Mouse (Mus musculus): ENCODE measurements around the gene Hilpda. TPM values are rescaled to one million over a fixed set of nuclear protein-coding genes. Genes with fewer than 3 reads are reported as not detected.

The Hilpda gene
- polyA plus RNA-seq, 1 experiment from 2014 or later, result 22.0 TPM

DNA sequence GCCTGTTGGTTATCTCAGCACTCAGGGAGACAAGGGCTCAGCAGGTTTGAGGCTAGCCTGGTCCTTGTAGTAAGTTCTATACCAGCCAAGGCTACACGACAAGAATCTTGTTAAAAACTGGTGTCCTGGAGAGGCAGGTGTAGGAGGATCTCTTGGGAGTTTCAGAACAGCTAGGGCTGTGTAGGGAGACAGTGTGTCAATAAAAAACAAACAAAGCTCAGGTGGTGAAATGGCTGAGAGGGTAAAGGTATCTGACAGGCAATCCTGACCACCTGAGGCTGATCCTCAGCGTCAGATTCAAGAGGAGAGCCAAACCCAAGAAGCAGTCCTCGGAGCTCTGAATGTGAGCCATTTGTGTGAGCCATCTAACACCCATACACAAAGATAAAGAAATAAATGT is 26.1 kb upstream of the Hilpda start:
- no peaks in the 10 kb centered on the region for H3K4me1 ChIP-seq (replicated peaks)
- no peaks in the 10 kb centered on the region for H3K9me3 ChIP-seq (replicated peaks)
- H3K4me3 ChIP-seq, result no peak overlapping the region
- H3K27me3 ChIP-seq, result 0 out of 2 replicates have a peak, but pooled peaks cover 3% of the 10 kb centered on the region
- no peak overlapping the region for H3K4me2 ChIP-seq
- no peak overlapping the region for H3K27ac ChIP-seq
- no peak overlapping the region for H3K9ac ChIP-seq
- 59% methylated on average over 3 of the region's 3 CpGs for WGBS
- no peak for ATAC-seq (replicated peaks; ENCODE audit: insufficient number of reproducible peaks, insufficient read depth, low FRiP score, low read depth)
- H3K36me3 ChIP-seq, result no peaks in the 10 kb centered on the region

DNA sequence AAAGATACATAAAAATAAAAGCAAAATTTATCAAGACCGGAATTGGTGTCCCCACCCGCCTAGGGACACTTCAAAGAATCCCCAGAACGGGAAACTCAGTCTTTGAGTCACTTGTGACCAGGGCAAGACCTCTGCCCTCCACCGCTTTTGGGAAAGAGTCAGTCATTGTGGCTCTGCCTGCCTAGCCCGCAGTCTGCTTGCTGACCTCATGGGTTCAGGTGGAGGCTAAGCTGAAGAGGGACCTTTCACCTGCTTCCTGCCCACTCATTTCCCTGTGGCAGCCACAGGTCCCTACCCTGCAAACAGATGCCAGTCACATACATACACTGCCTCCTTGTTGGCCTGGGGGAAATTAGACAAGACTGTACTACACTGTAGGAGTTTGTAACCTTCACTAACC is 25.7 kb upstream of the Hilpda start:
- WGBS, result 60% methylated on average over 5 of the region's 5 CpGs
- no peak overlapping the region for H3K9ac ChIP-seq
- no peak overlapping the region for H3K4me3 ChIP-seq
- no peaks in the 10 kb centered on the region for H3K4me1 ChIP-seq (replicated peaks)
- no peaks in the 10 kb centered on the region for H3K36me3 ChIP-seq
- no peak for ATAC-seq (replicated peaks; ENCODE audit: insufficient number of reproducible peaks, insufficient read depth, low FRiP score, low read depth)
- H3K27me3 ChIP-seq, result 0 out of 2 replicates have a peak, but pooled peaks cover 3% of the 10 kb centered on the region
- H3K9me3 ChIP-seq (replicated peaks), result no peaks in the 10 kb centered on the region
- no peak overlapping the region for H3K4me2 ChIP-seq
- no peak overlapping the region for H3K27ac ChIP-seq

DNA sequence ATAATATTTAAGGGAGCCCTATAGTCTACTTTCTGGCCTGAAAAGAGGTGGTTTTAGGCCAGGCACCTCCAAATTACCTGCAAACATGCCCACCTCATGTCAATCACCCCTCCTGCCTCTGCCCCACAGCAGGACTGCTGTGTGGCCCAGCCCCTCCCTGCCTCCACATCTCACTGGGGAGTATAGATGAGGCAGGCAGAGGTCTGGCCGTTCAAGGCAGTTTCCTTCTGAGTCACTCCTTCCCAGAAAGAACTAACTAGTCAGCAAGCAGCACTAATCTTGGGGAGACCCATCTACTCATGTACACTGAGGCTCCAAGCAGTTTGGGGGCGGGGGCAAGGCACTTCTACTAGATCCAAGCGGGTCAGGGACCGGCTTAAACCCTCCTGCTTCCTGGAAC is 25.2 kb upstream of the Hilpda start:
- H3K9me3 ChIP-seq (replicated peaks), result no peaks in the 10 kb centered on the region
- H3K4me1 ChIP-seq (replicated peaks), result no peaks in the 10 kb centered on the region
- H3K27ac ChIP-seq, result no peak overlapping the region
- H3K9ac ChIP-seq, result no peak overlapping the region
- ATAC-seq (replicated peaks; ENCODE audit: insufficient number of reproducible peaks, insufficient read depth, low FRiP score, low read depth), result no peak
- 0 out of 2 replicates have a peak, but pooled peaks cover 3% of the 10 kb centered on the region for H3K27me3 ChIP-seq
- WGBS, result 54% methylated on average over 4 of the region's 4 CpGs
- H3K4me3 ChIP-seq, result no peak overlapping the region
- no peak overlapping the region for H3K4me2 ChIP-seq
- H3K36me3 ChIP-seq, result no peaks in the 10 kb centered on the region

DNA sequence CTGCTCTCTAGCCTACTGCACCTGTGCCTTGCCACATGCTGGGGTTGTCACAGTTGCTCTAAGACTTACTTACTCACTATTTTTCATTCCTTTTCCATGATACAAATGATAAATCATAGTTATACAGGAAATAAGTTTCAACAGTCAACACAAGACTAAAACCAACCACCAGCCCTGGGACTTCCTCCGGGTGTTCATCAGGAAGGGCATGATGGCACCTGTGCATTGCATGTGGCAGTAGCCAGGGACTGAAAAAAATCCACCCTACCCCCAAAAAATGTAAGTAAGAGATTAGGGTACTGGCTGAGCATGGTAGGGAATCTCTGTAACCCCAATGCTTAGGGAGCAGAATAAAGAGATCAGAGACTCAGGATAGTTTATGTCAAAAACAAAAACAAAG is 12.9 kb upstream of the Hilpda start:
- Histone ChIP-seq H3K4me1 (replicated peaks) (no peaks in the 10 kb centered on the region), H3K9me3 (replicated peaks) (no peaks in the 10 kb centered on the region), H3K4me3 (no peak overlapping the region), H3K27me3 (no peaks in the 10 kb centered on the region), H3K27ac (no peak overlapping the region), H3K4me2 (no peak overlapping the region), H3K9ac (no peak overlapping the region), H3K36me3 (no peaks in the 10 kb centered on the region)
- WGBS, result 77% methylated on average over 1 of the region's 1 CpGs
- no peak for ATAC-seq (replicated peaks; ENCODE audit: insufficient number of reproducible peaks, insufficient read depth, low FRiP score, low read depth)

DNA sequence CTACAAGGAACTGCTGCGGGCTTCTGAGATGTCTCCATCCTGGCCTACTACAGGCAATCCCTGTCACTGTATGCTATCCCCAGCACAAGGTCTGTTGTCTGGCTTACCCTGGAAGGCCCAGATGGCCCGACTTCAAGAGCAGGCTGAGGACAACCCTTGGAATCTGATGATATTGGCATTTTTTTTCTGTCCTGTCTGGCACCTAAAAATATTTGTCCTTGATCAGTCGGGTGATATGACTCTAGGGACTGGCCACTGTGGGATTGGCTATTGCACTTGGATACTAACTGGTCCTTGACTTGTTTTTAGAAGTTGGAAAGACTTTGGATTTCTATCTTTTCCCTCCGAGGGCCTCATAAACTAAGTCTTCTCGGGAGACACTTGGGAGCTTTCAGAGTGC is 10.5 kb upstream of the Hilpda start:
- ATAC-seq (replicated peaks; ENCODE audit: insufficient number of reproducible peaks, insufficient read depth, low FRiP score, low read depth), result no peak
- Histone ChIP-seq H3K4me1 (replicated peaks) (no peaks in the 10 kb centered on the region), H3K36me3 (no peaks in the 10 kb centered on the region), H3K9ac (no peak overlapping the region), H3K27ac (no peak overlapping the region), H3K4me2 (no peak overlapping the region), H3K4me3 (no peak overlapping the region), H3K9me3 (replicated peaks) (no peaks in the 10 kb centered on the region), H3K27me3 (no peaks in the 10 kb centered on the region)
- WGBS, result 61% methylated on average over 5 of the region's 5 CpGs

DNA sequence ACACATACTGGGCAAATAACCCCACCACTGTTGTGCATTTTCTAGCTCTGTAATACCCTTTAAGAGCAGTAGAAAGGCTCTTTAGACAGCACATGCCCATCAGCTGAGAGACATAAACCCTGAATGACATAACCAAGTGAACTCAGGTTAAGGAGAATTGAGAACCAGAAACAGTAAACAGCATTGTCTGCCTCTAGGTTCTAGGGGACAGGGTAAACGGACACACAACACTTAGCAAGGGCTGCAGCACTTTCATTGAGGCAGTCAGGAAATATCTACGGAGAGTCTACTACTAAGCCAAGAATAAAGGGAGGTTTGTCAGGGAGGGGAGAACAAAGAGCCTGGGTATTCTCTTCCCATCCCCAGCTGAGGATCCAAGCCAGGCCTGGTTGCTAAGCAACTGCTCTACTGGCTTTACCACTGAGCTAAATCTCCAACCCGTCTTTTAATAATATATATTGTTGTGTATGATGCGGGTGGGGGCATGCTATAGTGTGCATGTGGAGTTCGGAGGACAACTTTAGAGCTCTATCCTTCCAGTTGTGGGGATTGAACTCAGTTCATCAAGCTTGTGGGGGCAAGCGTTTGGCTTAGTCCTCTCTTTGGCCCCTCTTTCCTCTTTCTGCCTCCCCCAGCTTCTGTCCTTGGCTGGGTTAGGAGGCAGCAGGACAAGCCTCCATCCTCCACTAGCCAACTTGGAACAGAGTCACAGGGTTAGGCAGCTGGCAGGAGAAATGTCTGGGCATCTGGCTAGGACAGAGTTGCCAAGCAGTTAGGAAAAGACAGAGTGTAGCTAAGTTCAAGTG is 8.4 kb upstream of the Hilpda start:
- H3K4me1 ChIP-seq (replicated peaks), result no peaks in the 10 kb centered on the region
- no peak for ATAC-seq (replicated peaks; ENCODE audit: insufficient number of reproducible peaks, insufficient read depth, low FRiP score, low read depth)
- H3K9ac ChIP-seq, result no peak overlapping the region
- no peak overlapping the region for H3K4me2 ChIP-seq
- H3K36me3 ChIP-seq, result no peaks in the 10 kb centered on the region
- no peaks in the 10 kb centered on the region for H3K27me3 ChIP-seq
- H3K27ac ChIP-seq, result no peak overlapping the region
- H3K9me3 ChIP-seq (replicated peaks), result no peaks in the 10 kb centered on the region
- WGBS, result 69% methylated on average over 6 of the region's 6 CpGs
- no peak overlapping the region for H3K4me3 ChIP-seq

DNA sequence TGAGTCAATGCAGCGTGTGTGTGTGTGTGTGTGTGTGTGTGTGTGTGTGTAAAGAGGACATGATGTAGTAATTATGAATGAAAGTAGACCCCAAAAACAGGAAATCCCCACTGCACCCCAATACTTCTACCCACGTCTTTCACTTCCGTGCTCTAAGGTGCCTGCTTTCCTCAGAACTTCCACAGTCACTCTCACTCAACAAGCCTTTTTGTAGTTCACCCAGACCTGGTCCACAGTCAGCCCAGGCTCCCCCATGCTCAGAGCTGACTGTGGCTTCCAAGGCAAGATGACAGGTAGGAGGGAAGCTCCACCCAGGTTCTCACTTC is 7.9 kb upstream of the Hilpda start:
- H3K4me2 ChIP-seq, result no peak overlapping the region
- no peak for ATAC-seq (replicated peaks; ENCODE audit: insufficient number of reproducible peaks, insufficient read depth, low FRiP score, low read depth)
- H3K27me3 ChIP-seq, result no peaks in the 10 kb centered on the region
- H3K9me3 ChIP-seq (replicated peaks), result no peaks in the 10 kb centered on the region
- 86% methylated on average over 3 of the region's 3 CpGs for WGBS
- no peak overlapping the region for H3K27ac ChIP-seq
- no peak overlapping the region for H3K9ac ChIP-seq
- H3K36me3 ChIP-seq, result no peaks in the 10 kb centered on the region
- H3K4me1 ChIP-seq (replicated peaks), result no peaks in the 10 kb centered on the region
- H3K4me3 ChIP-seq, result no peak overlapping the region

DNA sequence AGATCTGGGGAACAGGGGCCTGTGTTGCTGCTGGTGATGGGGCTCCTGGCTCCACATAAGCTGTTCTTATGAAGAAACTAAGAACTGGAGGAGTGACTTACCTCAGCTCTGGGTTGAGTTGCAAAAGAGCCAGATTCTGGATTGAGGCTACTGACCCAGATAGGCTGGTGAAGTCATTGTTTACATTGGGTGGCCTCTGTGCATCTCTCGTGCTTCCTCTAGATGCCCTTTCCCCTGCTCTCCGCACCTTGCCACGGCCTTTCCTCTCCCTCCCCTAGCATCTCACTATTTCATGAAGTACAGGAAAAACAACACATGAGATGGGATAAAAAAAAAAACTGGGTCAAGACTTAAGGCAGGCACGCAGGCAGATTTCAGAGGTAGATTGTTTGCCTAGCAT is 5.4 kb upstream of the Hilpda start:
- 43% methylated on average over 4 of the region's 4 CpGs for WGBS
- Histone ChIP-seq H3K4me1 (replicated peaks) (peaks cover 8% of the 10 kb centered on the region), H3K27ac (no peak overlapping the region), H3K36me3 (no peaks in the 10 kb centered on the region), H3K27me3 (no peaks in the 10 kb centered on the region), H3K9ac (no peak overlapping the region), H3K4me2 (no peak overlapping the region), H3K4me3 (no peak overlapping the region), H3K9me3 (replicated peaks) (no peaks in the 10 kb centered on the region)
- ATAC-seq (replicated peaks; ENCODE audit: insufficient number of reproducible peaks, insufficient read depth, low FRiP score, low read depth), result no peak

DNA sequence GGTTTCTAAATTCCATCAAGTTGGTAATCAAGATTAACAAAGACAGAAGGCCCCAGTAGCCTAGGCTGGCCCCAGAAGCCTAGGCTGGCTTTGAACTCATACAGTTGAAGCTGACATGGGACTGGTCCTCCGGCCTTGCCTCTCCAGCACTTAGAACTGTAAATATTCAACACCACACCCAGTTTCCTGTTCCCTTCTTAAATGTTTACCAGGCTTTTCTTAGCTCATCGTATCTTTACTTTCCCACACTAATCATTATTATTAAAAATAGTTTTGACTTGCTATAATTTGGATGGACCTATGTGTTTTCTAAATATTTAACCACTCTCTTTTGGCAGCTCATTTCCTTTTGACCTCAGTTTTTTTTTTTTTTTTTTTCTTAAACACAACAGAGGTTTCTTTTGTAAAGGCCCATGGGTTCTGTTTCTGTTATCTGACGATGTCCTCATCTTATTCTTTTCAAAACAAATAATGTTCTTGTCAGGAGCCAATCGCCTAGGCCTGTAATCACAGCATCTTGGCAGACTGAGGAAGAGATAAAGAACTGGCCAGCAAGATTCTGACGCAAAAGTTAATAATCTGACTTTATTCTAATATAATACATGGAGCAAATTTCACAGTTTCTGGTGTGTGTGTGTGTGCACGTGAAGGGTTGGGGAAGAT is 3.2 kb upstream of the Hilpda start:
- Histone ChIP-seq H3K4me2 (no peak overlapping the region), H3K36me3 (no peaks in the 10 kb centered on the region), H3K4me1 (replicated peaks) (peaks cover 18% of the 10 kb centered on the region), H3K9ac (no peak overlapping the region), H3K27ac (no peak overlapping the region), H3K4me3 (no peak overlapping the region), H3K9me3 (replicated peaks) (no peaks in the 10 kb centered on the region), H3K27me3 (no peaks in the 10 kb centered on the region)
- WGBS, result 63% methylated on average over 6 of the region's 6 CpGs
- ATAC-seq (replicated peaks; ENCODE audit: insufficient number of reproducible peaks, insufficient read depth, low FRiP score, low read depth), result no peak

DNA sequence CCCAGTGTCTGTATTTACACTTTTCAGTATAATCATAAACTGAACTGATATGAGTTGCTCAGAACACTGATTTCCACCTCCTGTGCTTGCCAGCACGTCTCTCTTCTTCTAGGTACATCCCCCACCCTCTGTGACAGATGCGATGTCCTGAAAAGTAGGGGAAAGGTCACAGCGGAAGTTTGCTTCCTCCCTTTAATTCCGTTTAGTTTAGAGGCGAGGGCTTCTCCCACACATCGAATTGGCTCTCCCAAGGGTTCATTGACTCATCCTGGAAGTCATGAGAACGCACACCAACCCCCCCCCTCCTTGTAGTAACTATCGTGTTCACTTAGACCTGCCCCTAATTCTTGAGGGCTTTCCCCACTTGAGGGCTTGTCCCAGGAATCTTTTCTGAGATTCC is 1.3 kb upstream of the Hilpda start:
- Histone ChIP-seq H3K4me3 (0 out of 2 replicates have a peak overlapping the region, but pooled peaks have one; percentile 1), H3K36me3 (peaks cover 7% of the 10 kb centered on the region), H3K9ac (no peak overlapping the region), H3K4me1 (replicated peaks) (peaks cover 19% of the 10 kb centered on the region), H3K9me3 (replicated peaks) (no peaks in the 10 kb centered on the region), H3K4me2 (peak overlapping the region; percentile 35), H3K27ac (no peak overlapping the region; the same call in 1 of the 2 replicates), H3K27me3 (no peaks in the 10 kb centered on the region)
- no peak for ATAC-seq (replicated peaks; ENCODE audit: insufficient number of reproducible peaks, insufficient read depth, low FRiP score, low read depth)
- WGBS, result 3% methylated on average over 8 of the region's 8 CpGs

DNA sequence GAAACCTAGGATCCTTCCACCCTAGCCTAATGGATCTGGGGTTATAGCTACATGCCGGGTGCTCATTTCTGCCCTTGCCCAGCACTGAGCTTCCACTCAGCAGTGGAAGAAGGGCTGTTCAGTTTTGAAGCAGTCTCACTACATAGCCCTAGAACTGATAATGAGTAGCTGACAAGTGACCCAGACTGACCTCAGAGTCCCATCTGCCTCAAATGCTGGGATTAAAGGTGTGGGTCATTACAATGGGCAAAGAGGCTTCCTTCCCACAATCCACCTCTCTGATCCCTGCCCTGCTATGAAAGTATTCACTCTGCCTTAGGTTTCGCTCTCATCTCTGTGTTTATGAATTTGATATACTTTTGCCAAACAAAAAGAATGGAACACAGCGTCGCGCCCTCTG is 4.5 kb downstream of the Hilpda start:
- Histone ChIP-seq H3K27me3 (no peaks in the 10 kb centered on the region), H3K9me3 (replicated peaks) (no peaks in the 10 kb centered on the region), H3K4me3 (no peak overlapping the region), H3K4me2 (no peak overlapping the region), H3K27ac (no peak overlapping the region), H3K4me1 (replicated peaks) (peaks cover 17% of the 10 kb centered on the region), H3K9ac (no peak overlapping the region), H3K36me3 (peaks cover 7% of the 10 kb centered on the region)
- ATAC-seq (replicated peaks; ENCODE audit: insufficient number of reproducible peaks, insufficient read depth, low FRiP score, low read depth), result no peak
- WGBS, result 98% methylated on average over 5 of the region's 5 CpGs
